Mouse (Mus musculus) ES-E14 (cell line): ENCODE measurements around the gene Ttc27. TPM values are rescaled to one million over a fixed set of nuclear protein-coding genes. Genes with fewer than 3 reads are reported as not detected.

Source experiments
- DNase-seq: peaks from one replicate; pipeline ENCODE4 v3.0.0-alpha.2; 2013; ENCODE audit warnings: low read depth, low spot score
- H3K27ac ChIP-seq: 2 replicates; pipeline ENCODE4 v1.5.1; 2012; ENCODE audit warnings: low read depth, mild to moderate bottlenecking, low read length, moderate library complexity, mixed read lengths; ENCODE audit not compliant: poor library complexity, insufficient read depth, severe bottlenecking
- H3K36me3 ChIP-seq: 2 replicates; pipeline ENCODE4 v1.6.1; 2012; ENCODE audit warnings: mild to moderate bottlenecking, low read length, moderate library complexity, mixed read lengths; ENCODE audit not compliant: control insufficient read depth, poor library complexity, insufficient read depth, severe bottlenecking
- H3K4me1 ChIP-seq, 2 experiments: fragments of 150-350 bp in 1 of 2; sonication (generic) in 1 of 2; 2 replicates each; pipeline ENCODE4 v1.6.1; 2012; ENCODE audit warnings: low read length in 2 of 2, mild to moderate bottlenecking in 1 of 2, mixed read lengths in 1 of 2; ENCODE audit not compliant: control insufficient read depth in 2 of 2, insufficient read depth in 2 of 2, poor library complexity in 1 of 2
- H3K4me3 ChIP-seq, 2 experiments: fragments of 150-350 bp in 1 of 2; sonication (generic) in 1 of 2; 2 replicates each; pipeline ENCODE4 v1.5.1; 2012; ENCODE audit warnings: low read length in 2 of 2, low read depth in 1 of 2, mild to moderate bottlenecking in 1 of 2, mixed read lengths in 1 of 2; ENCODE audit not compliant: insufficient read depth in 1 of 2, poor library complexity in 1 of 2, severe bottlenecking in 1 of 2
- H3K9ac ChIP-seq: 2 replicates; pipeline ENCODE4 v1.6.1; 2012; ENCODE audit warnings: low read depth, mild to moderate bottlenecking, low read length, mixed read lengths; ENCODE audit not compliant: poor library complexity, insufficient read depth, severe bottlenecking
- H3K9me3 ChIP-seq: fragments of 150-350 bp; sonication (generic); 2 replicates; pipeline ENCODE4 v1.6.1; 2012; ENCODE audit warnings: low read depth, mild to moderate bottlenecking, low read length; ENCODE audit not compliant: control insufficient read depth, insufficient read depth
- CHD2 ChIP-seq: IDR thresholded peaks from 2 replicates; pipeline ENCODE4 v1.6.1; 2014; ENCODE audit warnings: mild to moderate bottlenecking, low read depth, low read length, inconsistent platforms
- HCFC1 ChIP-seq: IDR thresholded peaks from 2 replicates; pipeline ENCODE4 v1.6.1; 2012; ENCODE audit warnings: low read length, inconsistent platforms, borderline replicate concordance; ENCODE audit not compliant: insufficient read depth
- MAFK ChIP-seq: IDR thresholded peaks from 2 replicates; pipeline ENCODE4 v1.6.1; 2014; ENCODE audit warnings: mild to moderate bottlenecking, low read depth, low read length, inconsistent platforms; ENCODE audit not compliant: insufficient read depth
- ZC3H11A ChIP-seq: IDR thresholded peaks from 2 replicates; pipeline ENCODE4 v1.6.1; 2012; ENCODE audit warnings: low read depth, mild to moderate bottlenecking, inconsistent platforms, low read length, borderline replicate concordance
- ZNF384 ChIP-seq: IDR thresholded peaks from 2 replicates; pipeline ENCODE4 v1.6.1; 2012; ENCODE audit warnings: low read depth, low read length, inconsistent platforms
- in situ Hi-C, 2 experiments: fragments of 600-800 bp; cut with MboI; formaldehyde crosslinking; loops; one replicate each; pipeline ENCODE4 v1.15.1; 2025; ENCODE audit warnings: low sequenced_read_pairs in 2 of 2, inconsistent platforms in 1 of 2; ENCODE audit not compliant: unreplicated experiment in 2 of 2
- total RNA-seq: library from RNA; depleted of rRNA; stranded (reverse); fragments of 300-350 nt; gene quantifications from 2 replicates; pipeline ENCODE4 v1.2.3, GENCODE M21; 2012

Ttc27 gene
- total RNA-seq, 1 experiment, result 52.3 TPM

GRCm38 (mm10) chr17:74872567-74872966 is 155.0 kb downstream of the Ttc27 start:
- in situ Hi-C loops, result no loop called here
- Histone ChIP-seq H3K4me1 (no peaks in the 10 kb centered on the region), H3K9me3 (no peaks in the 10 kb centered on the region), H3K36me3 (no peaks in the 10 kb centered on the region), H3K27ac (no peak overlapping the region), H3K9ac (no peak overlapping the region), H3K4me3 (no peak overlapping the region)
- no peak for DNase-seq
- no peak for TF ChIP-seq HCFC1
- no peak for TF ChIP-seq ZNF384
- no peak for TF ChIP-seq MAFK
- no peak for TF ChIP-seq ZC3H11A
- no peak for TF ChIP-seq CHD2

GRCm38 (mm10) chr17:74873756-74874155 is 156.2 kb downstream of the Ttc27 start:
- H3K4me3 ChIP-seq, result no peak overlapping the region
- in situ Hi-C loops, result no loop called here
- TF ChIP-seq CHD2, result no peak
- no peak for TF ChIP-seq HCFC1
- TF ChIP-seq ZC3H11A, result no peak
- no peak for TF ChIP-seq ZNF384
- TF ChIP-seq MAFK, result no peak
- DNase-seq, result no peak
- no peaks in the 10 kb centered on the region for H3K9me3 ChIP-seq
- no peak overlapping the region for H3K27ac ChIP-seq
- H3K4me1 ChIP-seq, result no peaks in the 10 kb centered on the region
- no peaks in the 10 kb centered on the region for H3K36me3 ChIP-seq
- H3K9ac ChIP-seq, result no peak overlapping the region

DNA sequence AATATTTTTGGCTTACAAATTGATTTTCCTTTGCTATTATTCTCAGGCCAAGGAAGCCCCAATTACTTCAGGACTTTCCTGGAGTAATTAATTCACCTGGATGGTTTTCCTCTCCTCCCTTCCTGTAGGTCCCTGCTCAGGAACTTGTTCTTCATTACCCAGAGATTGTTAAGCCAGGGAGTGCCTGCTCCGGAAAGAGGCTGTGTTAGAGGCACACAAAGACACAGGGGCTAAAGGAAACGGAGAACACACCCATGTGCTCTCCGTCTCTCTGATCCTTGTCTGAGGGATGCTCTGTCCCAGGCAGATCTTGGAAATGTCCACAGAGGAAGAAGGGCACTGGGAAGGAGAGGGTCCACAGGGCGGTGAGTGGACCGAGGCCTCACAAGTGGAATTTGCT is 158.2 kb downstream of the Ttc27 start:
- TF ChIP-seq CHD2 (no peak), HCFC1 (no peak), MAFK (no peak)
- Histone ChIP-seq H3K4me3 (no peak overlapping the region), H3K9me3 (no peaks in the 10 kb centered on the region), H3K36me3 (no peaks in the 10 kb centered on the region), H3K27ac (no peak overlapping the region), H3K9ac (no peak overlapping the region), H3K4me1 (no peaks in the 10 kb centered on the region)
- DNase-seq, result no peak
- in situ Hi-C loops, result no loop called here

- no peak overlapping the region for H3K27ac ChIP-seq
- H3K36me3 ChIP-seq, result no peaks in the 10 kb centered on the region
- DNase-seq, result no peak
- H3K9me3 ChIP-seq, result no peaks in the 10 kb centered on the region
- TF ChIP-seq CHD2 (no peak), HCFC1 (no peak), ZNF384 (no peak), MAFK (no peak), ZC3H11A (no peak)
- in situ Hi-C loops, result no loop called here
- H3K4me3 ChIP-seq, result no peak overlapping the region
- H3K9ac ChIP-seq, result no peak overlapping the region
- H3K4me1 ChIP-seq, result no peaks in the 10 kb centered on the region
Measured at GRCm38 (mm10) chr17:74876954-74877353, 159.4 kb downstream of the Ttc27 start.

- Histone ChIP-seq H3K4me3 (no peak overlapping the region), H3K9ac (no peak overlapping the region), H3K27ac (no peak overlapping the region), H3K36me3 (no peaks in the 10 kb centered on the region), H3K4me1 (no peaks in the 10 kb centered on the region), H3K9me3 (no peaks in the 10 kb centered on the region)
- in situ Hi-C loops, result no loop called here
- TF ChIP-seq CHD2 (no peak), ZNF384 (no peak), MAFK (no peak), ZC3H11A (no peak), HCFC1 (no peak)
- no peak for DNase-seq
Measured at GRCm38 (mm10) chr17:74879768-74880167, 162.2 kb downstream of the Ttc27 start.
